Mouse (Mus musculus) small intestine, adult 2 months (tissue): ENCODE results near the gene Dclk2. TPM values are rescaled to one million over a fixed set of nuclear protein-coding genes. Genes with fewer than 3 reads are reported as not detected.

Source experiments
- H3K27ac ChIP-seq: fragments of 200-500 bp; 2 replicates; pipeline ENCODE4 v1.5.1; 2012; ENCODE audit warnings: low read depth, low read length, control low read depth, inconsistent platforms; ENCODE audit not compliant: insufficient read depth
- H3K27me3 ChIP-seq: fragments of 200-500 bp; 2 replicates; pipeline ENCODE4 v1.6.1; 2012; ENCODE audit warnings: mild to moderate bottlenecking, moderate library complexity, low read length, inconsistent platforms; ENCODE audit not compliant: control insufficient read depth, insufficient read depth
- H3K36me3 ChIP-seq: fragments of 200-500 bp; 2 replicates; pipeline ENCODE4 v1.6.1; 2012; ENCODE audit warnings: mild to moderate bottlenecking, low read length, control low read depth, inconsistent platforms; ENCODE audit not compliant: control insufficient read depth, insufficient read depth
- H3K4me1 ChIP-seq: fragments of 200-500 bp; 2 replicates; pipeline ENCODE4 v1.6.1; 2012; ENCODE audit warnings: low read length, inconsistent platforms, mixed read lengths; ENCODE audit not compliant: control insufficient read depth, insufficient read depth, insufficient read length
- H3K4me3 ChIP-seq: fragments of 200-500 bp; 2 replicates; pipeline ENCODE4 v1.5.1; 2012; ENCODE audit warnings: low read depth, mild to moderate bottlenecking, control low read depth, inconsistent platforms, low read length, moderate library complexity
- CTCF ChIP-seq: fragments of 200-500 bp; IDR thresholded peaks from 2 replicates; pipeline ENCODE4 v1.5.1; 2012; ENCODE audit warnings: low read depth, mild to moderate bottlenecking, control low read depth, inconsistent platforms, low read length, moderate library complexity, mixed read lengths; ENCODE audit not compliant: insufficient replicate concordance, insufficient read length; ENCODE audit errors: extremely low read depth
- POLR2A ChIP-seq: fragments of 200-500 bp; IDR thresholded peaks from 2 replicates; pipeline ENCODE4 v1.6.1; 2012; ENCODE audit warnings: low read depth, mild to moderate bottlenecking, control low read depth, inconsistent platforms, low read length, moderate library complexity
- WGBS: fragments of 180-500 bp; shearing (Covaris S2); methylation state at CpG from one replicate; pipeline ENCODE4 v1.1.7; 2018; 5-methylcytosine and 5-hydroxymethylcytosine counted together
- polyA plus RNA-seq: library from polyadenylated mRNA; depleted of rRNA; stranded (reverse); fragments of >200 nt; gene quantifications from 2 replicates; pipeline ENCODE4 v1.2.3, GENCODE M21; 2012

Dclk2 gene
- polyA plus RNA-seq, 1 experiment: 2.4 TPM

DNA sequence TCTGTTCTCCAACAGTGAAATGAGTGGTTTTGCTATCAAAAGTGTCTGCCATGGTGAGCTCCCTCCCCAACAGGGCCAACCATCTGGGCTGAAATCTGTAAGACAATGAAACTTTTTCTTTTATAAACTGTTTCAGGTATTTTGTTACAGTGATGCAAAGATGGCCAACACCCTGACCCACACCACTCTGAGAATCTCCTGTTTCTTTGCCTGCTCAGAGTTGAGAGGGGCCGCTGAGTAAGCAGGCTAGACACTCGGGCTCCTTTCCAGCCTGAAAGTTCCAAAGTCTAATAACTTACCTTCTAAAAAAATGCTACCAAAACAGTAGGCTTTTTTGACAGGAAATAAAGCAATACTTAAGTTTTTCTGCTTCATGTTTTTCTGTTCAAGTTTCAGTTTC lies 78.2 kb downstream of the Dclk2 start:
- Histone ChIP-seq H3K36me3 (no peaks in the 10 kb centered on the region), H3K27ac (no peak overlapping the region), H3K27me3 (no peaks in the 10 kb centered on the region; the same call in 1 of the 2 replicates), H3K4me3 (no peak overlapping the region), H3K4me1 (no peaks in the 10 kb centered on the region)
- TF ChIP-seq POLR2A (no peak), CTCF (no peak)
- WGBS: 71% methylated on average over 2 of the region's 2 CpGs

DNA sequence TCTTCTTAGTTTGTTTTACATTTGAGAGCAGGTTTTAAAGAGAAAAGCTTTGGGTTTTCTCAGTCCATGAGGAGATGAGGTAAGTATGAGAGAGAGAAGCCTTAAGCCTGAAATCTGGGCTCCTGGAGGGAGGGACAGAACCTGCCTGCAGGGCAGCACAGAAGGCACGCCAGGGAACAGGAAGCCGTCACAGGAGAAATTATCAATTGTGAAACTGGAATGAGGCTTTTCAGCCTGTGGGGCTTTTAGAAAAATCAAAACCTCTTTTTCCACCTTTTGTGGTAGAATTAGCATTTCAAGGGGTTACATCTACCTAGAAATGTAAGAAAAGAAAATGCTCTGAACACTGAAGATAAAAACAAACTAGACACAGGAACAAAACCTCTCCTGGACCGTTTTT lies 81.0 kb downstream of the Dclk2 start:
- no peak for TF ChIP-seq POLR2A
- no peak for TF ChIP-seq CTCF
- Histone ChIP-seq H3K4me1 (no peaks in the 10 kb centered on the region), H3K27ac (no peak overlapping the region), H3K36me3 (no peaks in the 10 kb centered on the region), H3K27me3 (no peaks in the 10 kb centered on the region), H3K4me3 (no peak overlapping the region)
- 79% methylated on average over 3 of the region's 3 CpGs for WGBS

DNA sequence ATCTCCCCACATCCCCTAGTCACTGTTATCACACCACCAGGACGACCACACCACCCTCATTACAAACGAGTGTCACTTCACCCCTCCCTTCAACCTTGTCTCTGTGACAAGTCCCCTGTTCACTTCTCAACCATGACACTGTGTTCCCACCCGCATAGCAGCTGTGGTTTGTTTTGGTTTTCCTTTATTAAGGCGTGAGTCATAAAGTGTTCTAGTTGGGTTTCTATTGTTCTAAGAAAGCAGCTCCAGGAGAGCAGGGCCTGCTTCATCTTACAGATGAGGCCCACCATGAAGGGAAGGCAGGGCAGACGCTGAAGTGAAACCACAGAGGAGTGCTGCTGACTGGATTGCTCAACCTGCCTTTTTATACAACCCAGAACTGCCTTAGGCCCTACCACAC lies 83.3 kb downstream of the Dclk2 start:
- Histone ChIP-seq H3K36me3 (no peaks in the 10 kb centered on the region), H3K27ac (no peak overlapping the region), H3K4me1 (no peaks in the 10 kb centered on the region), H3K27me3 (no peaks in the 10 kb centered on the region), H3K4me3 (no peak overlapping the region)
- WGBS: 48% methylated on average over 5 of the region's 5 CpGs
- TF ChIP-seq POLR2A (no peak), CTCF (no peak)

DNA sequence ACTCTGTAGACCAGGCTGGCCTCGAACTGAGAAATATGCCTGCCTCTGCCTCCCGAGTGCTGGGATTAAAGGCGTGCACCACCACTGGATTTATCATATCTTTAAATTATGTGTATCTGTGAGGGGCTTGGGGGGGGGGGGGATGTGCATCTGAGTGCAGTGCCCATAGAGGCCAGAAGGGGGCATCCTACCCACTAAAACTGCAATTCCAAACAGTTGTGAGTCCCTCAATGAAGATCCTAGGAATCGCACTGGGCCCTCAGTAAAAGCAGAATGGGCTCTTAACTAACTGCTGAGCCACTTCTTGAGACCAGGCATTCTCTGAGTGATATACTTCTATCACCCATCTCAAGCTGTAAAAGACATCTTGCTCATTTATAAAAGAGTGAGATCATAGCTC lies 85.5 kb downstream of the Dclk2 start:
- TF ChIP-seq POLR2A: no peak
- no peak for TF ChIP-seq CTCF
- no peaks in the 10 kb centered on the region for H3K27me3 ChIP-seq
- WGBS: 96% methylated on average over 4 of the region's 4 CpGs
- H3K27ac ChIP-seq: no peak overlapping the region
- H3K36me3 ChIP-seq: no peaks in the 10 kb centered on the region
- no peak overlapping the region for H3K4me3 ChIP-seq
- H3K4me1 ChIP-seq: no peaks in the 10 kb centered on the region

DNA sequence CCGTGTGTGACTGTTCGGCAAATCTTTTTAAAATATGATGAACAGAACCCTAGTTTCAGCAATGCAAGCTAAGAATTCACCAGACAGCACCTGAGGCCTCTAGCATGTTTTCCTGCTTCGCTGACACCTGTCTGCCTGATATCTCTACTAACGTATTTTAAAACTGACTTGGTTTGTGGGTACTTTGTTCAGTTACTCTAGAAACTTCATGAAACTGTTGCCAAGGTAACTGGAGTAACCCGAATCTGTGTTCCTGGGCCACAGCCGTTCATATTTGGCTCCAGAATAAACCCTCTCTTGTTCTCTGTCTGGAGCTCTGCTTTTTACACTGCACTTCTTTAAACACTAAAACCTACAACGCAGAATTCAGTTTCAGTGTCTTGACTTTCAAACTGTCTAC lies 86.3 kb downstream of the Dclk2 start:
- WGBS: 82% methylated on average over 7 of the region's 7 CpGs
- no peak for TF ChIP-seq CTCF
- no peak for TF ChIP-seq POLR2A
- Histone ChIP-seq H3K4me3 (no peak overlapping the region), H3K4me1 (no peaks in the 10 kb centered on the region), H3K27me3 (no peaks in the 10 kb centered on the region), H3K36me3 (no peaks in the 10 kb centered on the region), H3K27ac (no peak overlapping the region)

DNA sequence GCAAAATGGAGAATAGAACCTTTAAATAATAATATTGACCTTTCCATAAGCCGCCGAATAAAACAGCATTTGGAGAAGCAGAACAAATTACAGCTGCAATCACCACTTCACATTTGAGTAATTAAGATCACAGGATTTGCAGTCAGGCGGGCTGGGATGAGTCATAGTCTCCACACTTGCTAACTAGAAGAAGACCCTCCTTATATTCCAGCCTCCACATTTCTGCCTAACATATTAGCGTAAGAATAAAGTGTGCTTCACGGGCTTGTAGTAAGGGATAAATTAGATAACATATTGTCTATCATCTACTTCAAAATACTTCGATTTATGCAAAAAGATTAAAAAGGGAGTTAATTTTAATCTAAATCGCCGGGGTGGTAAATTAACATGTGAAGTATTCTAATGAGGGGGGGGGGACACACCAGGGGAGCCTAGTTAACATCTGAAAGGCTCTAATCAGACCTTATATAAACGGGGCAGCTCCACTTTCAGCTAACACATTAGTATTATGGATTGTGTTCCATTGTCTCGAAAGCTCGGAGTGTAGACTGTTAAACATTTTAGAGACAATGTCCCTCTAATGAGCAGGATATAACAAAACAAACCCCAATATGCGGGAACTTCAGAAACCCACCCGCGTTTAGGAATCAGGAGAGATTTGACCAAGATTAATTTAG lies 87.9 kb downstream of the Dclk2 start:
- Histone ChIP-seq H3K36me3 (no peaks in the 10 kb centered on the region), H3K27ac (no peak overlapping the region), H3K4me1 (no peaks in the 10 kb centered on the region), H3K4me3 (no peak overlapping the region), H3K27me3 (no peaks in the 10 kb centered on the region)
- TF ChIP-seq POLR2A (no peak), CTCF (no peak)
- WGBS: 62% methylated on average over 14 of the region's 14 CpGs

DNA sequence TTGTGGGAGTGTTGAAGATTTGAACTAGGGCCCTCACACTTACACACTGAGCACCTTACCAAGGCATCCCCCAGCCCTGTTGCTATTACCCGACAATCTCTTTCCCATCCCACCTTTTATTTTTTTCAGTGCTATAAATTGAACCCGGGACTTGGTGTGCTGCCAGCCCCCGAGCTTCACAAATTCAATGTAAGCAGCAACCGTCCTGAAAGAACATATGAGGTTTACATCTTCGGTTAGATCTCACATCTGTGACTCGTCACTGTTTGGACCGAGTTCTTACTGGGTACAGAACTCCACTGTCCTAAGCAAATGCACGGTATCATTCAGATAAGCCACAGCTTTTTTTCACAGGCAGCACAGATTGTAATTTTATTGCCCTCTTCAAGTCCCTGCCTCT lies 88.5 kb downstream of the Dclk2 start:
- Histone ChIP-seq H3K4me1 (no peaks in the 10 kb centered on the region), H3K27me3 (no peaks in the 10 kb centered on the region), H3K36me3 (no peaks in the 10 kb centered on the region), H3K4me3 (no peak overlapping the region), H3K27ac (no peak overlapping the region)
- TF ChIP-seq CTCF (no peak), POLR2A (no peak)
- 47% methylated on average over 8 of the region's 8 CpGs for WGBS
